Mouse (Mus musculus) yolk sac, embryonic 10.5 days (tissue): ENCODE measurements around the gene Abcc4.

Experiments
- DNase-seq: peaks from one replicate; pipeline ENCODE4 v3.0.0-alpha.2; 2017; ENCODE audit warnings: low spot score

Gene Abcc4

DNA sequence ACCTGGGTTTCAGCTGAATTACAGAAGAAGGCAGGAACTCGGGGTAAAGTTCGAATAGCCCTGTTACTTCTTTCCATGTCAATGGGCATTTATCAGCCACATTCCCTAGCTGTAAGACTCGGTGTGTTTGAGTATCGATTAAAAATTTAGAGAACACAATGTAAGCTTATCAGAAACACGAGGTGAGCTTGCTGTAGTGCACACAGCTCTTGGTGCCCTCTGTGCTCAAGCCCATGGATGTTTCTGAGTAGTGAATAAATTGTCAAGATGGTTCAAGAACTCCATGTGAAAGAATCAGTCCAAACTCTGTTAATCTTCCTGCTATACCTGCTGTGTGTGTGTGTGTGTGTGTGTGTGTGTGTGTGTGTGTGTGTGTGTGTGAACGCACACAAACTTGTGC lies 272.2 kb downstream of the Abcc4 start:
- DNase-seq, result no peak
